Mouse (Mus musculus): ENCODE data around the gene Cdan1.

- TF ChIP-seq CTCF (IDR thresholded peaks at IDR 0.05; ENCODE audit: borderline replicate concordance, control insufficient read depth, extremely low read depth, insufficient read depth, low read length, poor library complexity), result no peak
- no peak for TF ChIP-seq POLR2A (IDR thresholded peaks at IDR 0.05; ENCODE audit: control insufficient read depth, extremely low read depth, insufficient read depth, low read length, poor library complexity)
Observed at GRCm38 (mm10) chr2:120863389-120863788, 13.5 kb upstream of the Cdan1 start.
